Mouse (Mus musculus): ENCODE measurements at regions not wholly inside any gene's neighbourhood (a gene's known extent, or its start where the extent isn't known, plus 50 kb on each side); places are given as distances from the start of the nearest gene placed in this dataset.

GRCm38 (mm10) chr13:107831997-107832396, 212.2 kb upstream of the Smim15 start:
- TF ChIP-seq GATA1 (IDR thresholded peaks at IDR 0.05; ENCODE audit: low read length), result no peak
- TF ChIP-seq TAL1 (IDR thresholded peaks at IDR 0.05; ENCODE audit: low read length), result no peak
